Mouse (Mus musculus) cortical plate, adult 2 months (tissue): ENCODE data around the gene Snx19.
A peak's percentile ranks its signal among the peaks of the same experiment; 100 is the strongest.

Source experiments
- CTCF ChIP-seq: fragments of 200-500 bp; IDR thresholded peaks from 2 replicates; pipeline ENCODE4 v1.5.1; 2011; ENCODE audit warnings: mild to moderate bottlenecking, control low read depth, low read length; ENCODE audit not compliant: insufficient read depth; ENCODE audit errors: extremely low read depth
- POLR2A ChIP-seq: fragments of 200-500 bp; IDR thresholded peaks from 2 replicates; pipeline ENCODE4 v1.6.1; 2011; ENCODE audit warnings: mild to moderate bottlenecking, low read length, control low read depth; ENCODE audit not compliant: insufficient read depth; ENCODE audit errors: extremely low read depth

- peak; percentile 29; the same call in 1 of the 2 replicates for TF ChIP-seq CTCF
- no peak for TF ChIP-seq POLR2A
Measured at GRCm38 (mm10) chr9:30448459-30448858, 21.6 kb downstream of the Snx19 start.
